Mouse (Mus musculus): ENCODE results near the gene Abcc6.
A peak's percentile ranks its signal among the peaks of the same experiment; 100 is the strongest.

Gene Abcc6

GRCm38 (mm10) chr7:46030145-46030488 lies at the start of gene Abcc6:
TSS of gene Abcc6 (minus strand) at chr7:46030302.
- no peak for DNase-seq (ENCODE audit: low read depth)

- no peak for DNase-seq (ENCODE audit: low read depth)
Measured at GRCm38 (mm10) chr7:46077675-46078074, 47.6 kb upstream of the Abcc6 start.

GRCm38 (mm10) chr7:46076844-46077243 lies 46.7 kb upstream of the Abcc6 start:
- no peak for DNase-seq (ENCODE audit: low read depth)

GRCm38 (mm10) chr7:46068831-46069230 lies 38.7 kb upstream of the Abcc6 start:
- DNase-seq (ENCODE audit: low read depth) = no peak

- DNase-seq (ENCODE audit: low read depth) = no peak
Measured at GRCm38 (mm10) chr7:46063296-46063695, 33.2 kb upstream of the Abcc6 start.

- no peak for DNase-seq (ENCODE audit: low read depth)
Measured at GRCm38 (mm10) chr7:46061614-46062013, 31.5 kb upstream of the Abcc6 start.

GRCm38 (mm10) chr7:46060688-46061087 lies 30.6 kb upstream of the Abcc6 start:
- DNase-seq (ENCODE audit: low read depth) = no peak

DNA sequence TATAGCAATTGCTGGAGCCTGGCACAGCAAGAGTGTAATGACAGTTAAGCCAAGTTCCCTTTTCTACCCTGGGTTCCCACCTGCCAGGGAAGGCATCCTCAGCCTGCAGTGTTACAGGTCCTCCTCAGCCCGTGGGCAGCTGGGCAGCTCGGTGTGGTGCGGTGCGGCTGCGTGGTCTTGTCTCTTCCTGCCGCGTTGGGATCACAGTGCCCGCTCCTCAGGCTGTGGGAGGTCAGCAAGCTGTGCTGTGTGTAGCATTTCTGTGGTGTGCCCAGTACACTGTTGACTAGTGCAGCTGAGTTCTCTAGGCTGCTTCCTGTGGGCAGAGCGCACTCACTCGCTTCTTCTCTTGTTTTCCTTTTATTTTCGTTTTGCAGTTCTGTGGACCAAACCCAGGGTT lies 28.8 kb upstream of the Abcc6 start:
- no peak for DNase-seq (ENCODE audit: low read depth)

DNA sequence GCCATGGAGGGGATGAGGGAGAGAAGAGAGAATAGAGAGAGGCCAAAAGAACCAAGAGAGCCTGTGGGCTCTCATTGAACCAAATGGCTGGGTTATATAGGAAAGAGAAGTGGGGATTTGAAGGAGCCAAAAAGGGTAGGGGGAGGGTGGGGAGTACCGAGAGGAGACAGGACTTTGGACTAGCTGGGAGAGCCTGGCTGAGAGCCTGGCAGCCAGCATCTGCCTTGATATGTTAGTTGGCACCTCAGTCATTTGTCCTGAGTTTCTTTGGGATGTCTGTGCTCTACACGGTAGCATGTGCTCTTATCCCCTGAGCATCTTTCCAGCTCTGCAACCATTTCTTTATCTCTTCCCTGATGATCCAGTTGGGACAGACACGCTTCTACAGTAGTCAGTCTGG lies 23.5 kb upstream of the Abcc6 start:
- no peak for DNase-seq (ENCODE audit: low read depth)

DNA sequence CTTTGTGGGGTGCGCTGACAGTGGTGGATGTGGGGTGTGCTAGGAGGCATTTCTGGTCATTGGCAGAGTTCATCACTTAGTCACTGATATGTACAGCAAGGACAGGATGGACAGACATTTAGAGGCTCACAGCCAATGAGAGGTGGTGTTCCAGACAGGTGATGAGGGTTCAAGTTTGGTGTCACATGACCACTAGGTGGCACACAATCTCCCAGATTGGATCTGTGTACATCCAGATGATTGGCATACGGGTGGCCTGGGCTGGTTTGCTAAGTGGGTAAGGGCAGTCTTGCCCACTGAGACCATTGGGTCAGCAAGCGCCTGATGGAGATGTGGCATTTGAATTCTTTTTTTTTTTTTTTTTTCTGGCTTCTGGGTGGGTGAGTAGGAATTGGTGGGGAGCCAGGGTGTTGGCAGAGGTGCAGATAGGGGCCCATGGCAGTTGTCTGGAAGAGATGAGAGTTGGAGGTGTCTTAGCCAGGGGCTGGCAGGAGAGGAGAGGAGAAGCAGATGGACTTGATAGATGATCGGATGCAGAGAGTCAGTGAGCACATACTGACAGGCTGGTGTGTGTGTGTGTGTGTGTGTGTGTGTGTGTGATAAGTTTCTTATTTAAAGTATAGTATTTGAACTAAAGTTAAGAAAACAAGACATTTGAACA lies 22.2 kb upstream of the Abcc6 start:
- no peak for DNase-seq (ENCODE audit: low read depth)

DNA sequence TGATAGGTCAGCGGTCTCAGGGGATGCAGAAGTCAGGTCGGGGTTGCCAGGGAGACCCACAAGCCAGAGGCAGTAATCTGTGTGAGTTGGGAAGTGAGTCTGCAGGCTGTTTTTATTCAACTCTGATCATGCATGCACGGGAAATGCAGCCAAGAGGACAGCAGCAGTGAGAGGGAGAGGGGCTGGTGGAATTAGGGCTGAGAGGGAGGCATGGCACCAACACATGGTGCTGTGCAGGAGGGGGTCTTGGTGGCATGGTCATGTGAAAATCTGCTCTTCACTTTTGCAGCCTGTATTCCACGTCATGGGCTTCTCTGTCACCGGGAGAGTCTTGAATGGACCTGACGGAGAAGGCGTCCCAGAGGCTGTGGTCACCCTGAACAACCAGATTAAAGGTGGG lies 19.9 kb upstream of the Abcc6 start:
- DNase-seq (ENCODE audit: low read depth) = no peak

DNA sequence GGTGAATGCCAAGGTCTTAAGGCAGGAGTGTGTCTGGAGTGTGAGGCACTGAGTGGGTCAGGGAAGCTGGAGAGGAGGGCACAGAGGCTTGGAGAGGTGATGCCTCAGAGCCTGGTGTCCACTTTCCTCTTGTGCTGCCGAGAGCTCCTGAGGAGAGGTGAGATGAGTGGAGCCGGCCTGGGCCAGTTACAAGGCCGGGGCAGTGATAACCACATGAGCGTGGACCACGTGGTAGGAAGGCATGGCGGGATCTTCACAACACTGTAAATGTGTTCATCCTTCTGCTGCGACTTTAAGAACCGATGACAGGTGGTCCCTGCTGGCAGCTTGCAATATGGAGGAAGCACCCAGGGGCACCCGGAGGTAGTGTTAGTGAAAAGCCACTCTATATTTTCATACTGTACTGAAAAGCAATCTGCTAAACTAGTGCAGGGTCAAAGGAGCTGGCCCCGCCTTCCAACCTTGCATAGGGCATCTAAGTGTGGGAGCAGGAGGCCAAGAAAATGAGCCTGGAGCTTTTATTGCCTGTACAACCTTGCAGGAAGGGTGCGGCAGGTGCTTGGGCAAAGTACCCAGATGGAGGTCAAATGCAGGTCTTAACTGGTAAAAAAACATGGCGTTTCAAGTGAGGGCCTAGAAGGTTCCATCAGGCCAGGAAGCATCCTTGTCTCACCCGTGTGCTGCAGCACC lies 17.9 kb upstream of the Abcc6 start:
- no peak for DNase-seq (ENCODE audit: low read depth)

- no peak for DNase-seq (ENCODE audit: low read depth)
Measured at GRCm38 (mm10) chr7:46045882-46046281, 15.8 kb upstream of the Abcc6 start.

- DNase-seq (ENCODE audit: low read depth) = no peak
Measured at GRCm38 (mm10) chr7:46044106-46044505, 14.0 kb upstream of the Abcc6 start.

DNA sequence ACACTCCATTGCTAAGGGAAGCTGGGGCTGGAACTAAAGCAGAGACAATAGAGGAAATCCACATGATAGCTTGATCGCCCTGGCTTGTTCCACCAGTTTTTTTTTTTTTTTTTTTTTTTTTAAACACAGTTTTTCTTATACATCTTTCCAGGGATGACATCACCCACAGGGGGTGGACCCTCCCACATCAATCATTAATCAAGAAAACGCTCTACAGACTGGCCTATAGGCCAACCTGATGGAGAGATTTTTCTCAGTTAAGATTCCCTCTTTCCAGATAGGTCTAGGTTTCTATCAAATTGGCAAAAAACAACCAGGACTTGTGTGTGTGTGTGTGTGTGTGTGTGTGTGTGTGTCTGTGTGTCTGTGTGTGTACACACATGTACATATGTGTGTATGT lies 9.8 kb upstream of the Abcc6 start:
- DNase-seq (ENCODE audit: low read depth) = no peak

DNA sequence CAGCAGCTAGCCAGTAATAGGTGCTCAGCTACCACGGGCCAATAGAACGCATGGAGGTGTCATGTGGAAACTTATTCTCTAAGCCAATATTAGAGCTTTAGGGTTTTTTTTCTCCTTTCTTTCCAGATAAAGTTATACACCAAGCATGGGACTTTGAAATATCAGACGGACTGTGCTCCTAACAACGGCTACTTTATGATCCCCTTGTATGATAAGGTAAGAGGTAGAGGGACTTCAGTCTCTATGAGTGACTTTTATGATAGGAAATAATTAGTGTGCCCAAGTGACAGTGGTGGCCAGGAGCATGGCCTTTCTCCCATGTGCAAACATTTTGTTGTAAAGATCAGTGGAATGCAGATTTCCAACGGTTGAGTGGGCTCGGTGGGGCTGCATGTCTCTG lies 7.3 kb upstream of the Abcc6 start:
- no peak for DNase-seq (ENCODE audit: low read depth)

- no peak for DNase-seq (ENCODE audit: low read depth)
Measured at GRCm38 (mm10) chr7:46035468-46035867, 5.4 kb upstream of the Abcc6 start.

GRCm38 (mm10) chr7:46034991-46035390 lies 4.9 kb upstream of the Abcc6 start:
- DNase-seq (ENCODE audit: low read depth) = no peak

GRCm38 (mm10) chr7:46033870-46034337 lies 3.8 kb upstream of the Abcc6 start:
- DNase-seq (ENCODE audit: low read depth) = no peak

- peak; percentile 95 for DNase-seq (ENCODE audit: low read depth)
Measured at GRCm38 (mm10) chr7:46033109-46033869, 3.2 kb upstream of the Abcc6 start, which contains the start of gene Nomo1. TSS of gene Nomo1 (plus strand) at chr7:46033698.

- DNase-seq (ENCODE audit: low read depth) = no peak
Measured at GRCm38 (mm10) chr7:46031075-46031474, 973 bp upstream of the Abcc6 start.

DNA sequence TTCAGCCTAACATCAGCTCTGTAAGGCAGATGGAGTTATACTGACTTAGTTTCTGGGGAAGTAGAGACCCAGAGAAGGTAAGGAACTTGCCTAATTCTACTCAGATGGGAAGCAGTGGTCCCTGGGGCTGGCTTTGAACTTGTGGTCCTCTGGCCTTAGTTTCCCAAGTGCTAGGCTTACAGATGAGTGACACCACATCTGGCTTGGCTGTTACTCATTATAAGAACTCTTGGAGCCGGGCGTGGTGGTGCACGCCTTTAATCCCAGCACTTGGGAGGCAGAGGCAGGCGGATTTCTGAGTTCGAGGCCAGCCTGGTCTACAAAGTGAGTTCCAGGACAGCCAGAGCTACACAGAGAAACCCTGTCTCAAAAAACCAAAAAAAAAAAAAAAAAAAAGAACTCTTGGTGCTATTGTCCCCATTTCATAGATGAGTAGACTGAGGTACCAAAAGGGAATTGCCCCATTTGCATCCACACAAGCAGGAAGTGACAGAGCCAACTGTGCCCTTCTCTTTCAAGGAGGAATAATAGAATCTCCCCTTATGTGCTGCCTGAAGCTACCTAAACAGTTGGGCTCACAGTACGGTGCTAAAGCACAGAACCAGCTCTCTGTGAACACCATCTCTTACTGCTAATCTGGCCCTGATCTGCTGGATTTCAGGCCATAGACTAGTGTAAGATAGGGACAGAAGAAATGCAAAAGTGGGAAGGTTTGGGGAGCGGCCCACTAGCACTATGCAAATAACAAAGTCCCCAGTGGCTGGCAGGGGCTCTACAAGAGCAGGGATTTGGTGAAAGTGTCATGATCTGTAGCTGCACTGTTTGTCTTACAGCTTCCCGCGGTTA lies 580 bp downstream of the Abcc6 start:
- no peak for DNase-seq (ENCODE audit: low read depth)

All from c-Kit-positive CD71-negative TER-119-negative erythroid progenitor cells, embryonic 14.5 days (primary cell).